Mouse (Mus musculus) left cerebral cortex, postnatal 4 days (tissue): ENCODE measurements around the gene 4930404N11Rik. TPM values are rescaled to one million over a fixed set of nuclear protein-coding genes. Genes with fewer than 3 reads are reported as not detected.
A peak's percentile ranks its signal among the peaks of the same experiment; 100 is the strongest.

Experiments used
- DNase-seq: peaks from one replicate; pipeline ENCODE4 v3.0.0-alpha.2; 2022
- intact Hi-C: fragments of 180-260 bp; cut with DNase I; formaldehyde crosslinking; loops from one replicate; pipeline ENCODE4 v1.15.1; 2025
- total RNA-seq, 2 experiments: library from RNA; stranded (reverse); gene quantifications; 2 replicates each; pipeline ENCODE4 v1.2.3; 2021

The 4930404N11Rik gene
- total RNA-seq, 2 experiments from 2014 or later = 1.3 to 1.4 TPM

DNA sequence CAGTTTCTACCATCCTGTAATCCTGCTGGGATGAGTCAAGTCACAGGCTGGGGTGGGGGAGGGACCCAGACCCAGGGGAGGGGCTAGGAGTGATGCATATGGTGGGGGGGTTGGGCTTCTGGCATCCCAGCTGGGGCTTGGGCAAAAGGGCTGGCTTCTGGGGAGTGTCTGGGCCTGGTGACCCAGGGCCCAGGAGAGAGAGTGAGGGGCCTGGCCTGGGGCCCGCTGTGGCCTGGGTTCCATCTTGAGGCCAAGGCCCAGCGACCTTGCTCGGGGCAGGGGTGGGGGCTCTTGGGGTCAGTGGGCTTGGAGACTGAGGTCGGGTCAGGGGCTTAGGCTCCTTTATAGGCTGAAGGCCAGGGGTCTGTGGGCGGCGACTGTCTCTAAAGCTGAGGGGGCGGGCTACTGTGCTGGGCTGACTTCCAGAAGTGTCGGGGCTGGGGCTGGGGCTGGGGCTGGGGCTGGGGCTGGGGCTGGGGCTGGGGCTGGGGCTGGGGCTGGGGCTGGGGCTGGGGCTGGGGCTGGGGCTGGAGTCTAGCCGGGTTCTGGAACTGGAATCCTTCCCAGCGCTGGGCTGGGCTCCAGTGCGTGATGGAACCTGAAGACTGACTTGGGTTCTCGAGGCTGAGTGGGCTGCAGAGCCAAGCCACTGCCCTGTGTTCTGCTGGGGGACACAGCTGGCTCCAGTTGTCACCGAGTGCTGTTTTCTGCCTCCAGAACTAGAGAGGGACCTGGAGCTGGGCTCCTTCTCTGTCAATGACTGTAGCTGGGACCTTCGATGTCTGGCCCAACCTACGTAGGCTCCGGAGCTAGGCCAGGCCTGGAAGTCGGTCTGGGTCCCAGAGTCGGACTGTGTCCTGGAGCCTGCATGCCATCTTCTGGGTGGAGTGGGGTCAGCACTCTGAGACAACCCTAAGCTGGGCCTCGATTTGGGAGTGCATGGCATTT, 29.9 kb downstream of the 4930404N11Rik start:
- peak; percentile 68 for DNase-seq
- intact Hi-C loops = no loop called here

DNA sequence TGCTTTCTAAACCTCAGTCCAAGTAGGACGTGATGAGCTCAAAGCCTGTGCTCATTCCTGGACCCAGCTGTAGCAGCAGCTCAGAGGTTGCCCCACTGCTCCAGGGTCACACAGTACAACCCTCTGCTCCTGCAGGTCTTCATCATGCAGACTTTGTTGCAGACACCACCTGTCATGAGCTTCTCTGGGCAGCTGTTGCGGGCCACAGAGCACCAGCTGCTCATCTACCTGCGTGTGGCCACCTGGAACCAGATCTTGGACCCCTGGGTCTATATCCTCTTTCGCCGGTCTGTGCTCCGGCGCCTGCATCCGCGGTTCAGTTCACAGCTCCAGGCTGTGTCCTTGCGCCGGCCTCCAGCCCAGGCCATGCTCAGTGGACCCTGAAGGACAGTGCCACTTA, 31.3 kb downstream of the 4930404N11Rik start:
- DNase-seq = no peak
- intact Hi-C loops = no loop called here

DNA sequence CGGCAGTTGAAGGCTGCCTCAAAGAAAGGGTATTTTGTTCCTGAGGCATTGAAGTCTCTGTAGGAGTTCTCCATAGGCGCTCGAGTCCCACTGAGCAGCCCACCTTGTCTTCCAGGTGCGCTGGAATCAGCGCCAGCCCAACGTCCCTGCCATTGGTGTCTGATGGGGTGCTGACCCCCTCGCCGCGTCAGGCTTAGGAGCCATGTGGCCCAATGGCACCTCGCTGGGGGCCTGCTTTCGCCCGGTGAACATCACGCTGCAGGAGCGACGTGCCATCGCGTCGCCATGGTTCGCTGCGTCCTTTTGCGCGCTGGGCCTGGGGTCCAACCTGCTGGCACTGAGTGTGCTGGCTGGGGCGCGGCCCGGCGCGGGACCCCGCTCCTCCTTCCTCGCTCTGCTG, 33.3 kb downstream of the 4930404N11Rik start:
- intact Hi-C loops = no loop called here
- DNase-seq = no peak

DNA sequence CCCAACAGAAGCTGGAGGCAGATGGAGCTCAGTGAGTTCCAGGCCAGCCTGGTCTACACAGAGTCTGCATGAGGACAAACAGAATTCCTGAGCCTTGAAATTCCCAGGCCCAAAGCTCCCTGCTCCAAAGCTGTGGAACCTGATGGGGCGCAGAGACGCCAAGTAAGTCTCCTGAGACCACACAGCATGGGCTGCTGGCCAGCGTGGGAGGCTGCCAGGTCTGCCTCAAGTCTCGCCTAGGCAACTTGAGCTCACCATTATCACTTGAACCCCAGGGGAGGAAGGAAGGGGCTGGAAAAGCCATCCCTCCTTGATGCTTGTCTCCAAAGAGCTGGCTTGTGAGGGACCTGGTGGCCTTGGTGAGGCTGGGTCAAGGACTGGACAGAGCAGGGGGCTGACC, 35.6 kb downstream of the 4930404N11Rik start:
- no peak for DNase-seq

DNA sequence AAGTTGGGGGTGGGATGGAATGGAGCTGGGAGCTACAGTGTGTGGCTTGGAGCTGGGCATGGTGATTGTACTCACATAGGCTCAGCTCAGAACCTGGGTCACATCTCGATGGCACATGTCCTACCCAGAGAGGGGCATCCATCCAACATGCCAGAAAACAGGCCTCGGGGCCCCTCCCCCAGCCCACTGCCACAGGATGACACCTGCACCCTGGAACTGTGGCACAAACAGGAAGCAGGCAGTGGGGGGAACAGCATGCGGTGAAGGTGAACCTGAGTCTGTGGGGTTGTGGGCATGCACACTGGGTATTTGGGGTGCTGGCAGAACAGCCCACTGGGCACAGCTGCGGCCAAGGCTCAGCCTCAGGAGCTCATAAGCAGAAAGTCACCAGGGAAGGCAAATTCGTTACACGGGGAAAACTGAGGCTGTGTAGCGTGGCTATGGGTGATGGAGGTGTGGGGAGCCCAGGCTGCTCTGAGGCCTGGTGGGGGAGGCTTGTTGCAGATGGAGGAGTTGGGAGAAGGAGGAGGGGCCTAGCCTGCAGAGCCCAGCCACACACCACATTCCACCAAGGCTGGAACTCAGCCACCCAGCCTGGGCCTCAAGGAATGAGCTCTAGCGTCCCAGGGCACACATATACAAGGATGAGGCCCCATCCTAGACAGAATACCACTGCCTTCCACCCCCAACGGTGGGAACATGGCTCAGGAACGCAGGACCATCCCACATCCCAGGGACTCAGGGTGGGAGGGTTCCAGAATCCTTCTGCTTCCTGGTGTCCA, 36.2 kb downstream of the 4930404N11Rik start:
- intact Hi-C loops = no loop called here
- DNase-seq = no peak

More for the DNA sequence above, 35.6 kb downstream of the 4930404N11Rik start:
- intact Hi-C loops = no loop called here

DNA sequence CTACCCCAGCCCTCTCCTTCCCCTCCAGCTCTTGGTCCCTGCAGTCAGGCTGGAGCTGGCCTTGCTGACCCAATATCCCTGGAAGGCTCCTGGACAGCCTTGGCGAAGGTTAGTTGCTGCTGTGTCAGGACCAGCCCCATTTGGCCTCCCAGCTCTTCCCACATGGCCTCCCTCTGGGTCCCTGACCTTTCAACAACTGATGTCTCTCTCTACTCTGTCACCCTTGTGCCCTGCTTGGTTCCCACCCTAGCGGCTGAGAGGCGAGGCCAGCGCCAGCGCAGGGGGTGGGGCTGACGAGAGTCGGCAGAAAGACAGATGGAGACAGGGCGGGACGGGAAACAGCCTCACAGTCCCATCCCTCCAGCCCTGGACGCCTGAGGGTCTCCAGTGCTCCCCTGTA, 37.2 kb downstream of the 4930404N11Rik start, which contains the start of gene Tbxa2r:
Gene Tbxa2r, plus strand, starts transcription at position 346 of the 400 bp plus-strand sequence.
- DNase-seq = no peak
- intact Hi-C loops = no loop called here

DNA sequence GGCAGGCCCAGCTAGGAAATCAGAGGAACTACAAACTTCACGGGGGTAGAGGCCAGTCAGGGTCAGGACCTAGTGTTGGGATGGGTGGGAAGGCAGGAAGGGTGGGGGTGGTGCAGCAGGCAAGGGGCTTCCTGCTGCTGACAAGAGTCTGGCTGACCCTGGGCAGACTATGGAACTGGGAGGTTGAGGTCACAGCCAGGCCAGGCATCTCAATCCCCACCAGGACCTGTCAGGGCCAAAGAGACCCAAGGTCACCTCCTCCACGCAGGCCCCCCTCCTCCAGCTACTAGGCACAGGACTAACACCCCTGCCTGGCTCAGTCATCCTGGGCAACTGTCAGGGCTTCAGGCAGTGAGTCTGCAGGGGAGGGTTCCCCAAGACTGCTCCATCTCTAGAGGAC, 37.7 kb downstream of the 4930404N11Rik start:
- intact Hi-C loops = no loop called here

DNA sequence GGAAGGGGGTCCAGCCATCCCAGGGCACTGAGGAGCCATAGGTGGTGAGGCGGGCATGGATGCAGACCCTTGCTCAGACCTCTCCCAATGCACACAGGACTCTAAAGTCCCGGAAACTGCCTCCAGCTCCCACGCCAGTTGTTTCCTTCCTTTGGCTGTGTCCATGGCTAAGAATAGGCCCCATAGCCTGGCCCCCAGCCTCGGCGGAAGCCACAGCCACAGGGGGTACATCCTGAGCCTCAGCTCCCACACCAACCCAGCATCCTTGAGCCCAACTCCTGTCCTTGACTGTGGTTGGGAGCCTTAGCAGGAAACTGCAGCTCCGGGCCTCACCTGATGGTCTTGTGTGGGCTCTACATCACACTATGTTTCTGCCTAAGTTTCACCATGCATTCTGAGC, 38.8 kb downstream of the 4930404N11Rik start:
- DNase-seq = no peak
- intact Hi-C loops = no loop called here

More for the DNA sequence above, 37.7 kb downstream of the 4930404N11Rik start:
- DNase-seq = no peak

DNA sequence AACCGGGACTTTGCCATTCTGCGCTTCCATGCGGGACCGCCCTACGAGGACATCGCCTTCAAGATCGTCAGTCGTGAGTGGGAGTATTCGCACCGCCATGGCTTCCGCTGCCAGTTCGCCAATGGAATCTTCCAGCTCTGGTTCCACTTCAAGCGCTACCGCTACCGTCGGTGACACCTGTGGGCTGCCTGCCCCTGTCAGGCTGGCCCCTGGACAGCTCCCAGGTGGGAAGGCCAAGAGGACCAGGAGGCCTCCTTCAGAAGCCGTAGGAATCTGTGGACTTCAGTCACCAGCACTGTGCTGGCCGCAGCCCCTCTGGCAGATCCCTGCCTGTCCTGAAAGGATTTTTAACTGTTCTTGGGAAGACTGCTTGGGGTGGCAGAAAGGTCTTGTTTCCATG, 39.8 kb downstream of the 4930404N11Rik start:
- no peak for DNase-seq
- intact Hi-C loops = no loop called here

DNA sequence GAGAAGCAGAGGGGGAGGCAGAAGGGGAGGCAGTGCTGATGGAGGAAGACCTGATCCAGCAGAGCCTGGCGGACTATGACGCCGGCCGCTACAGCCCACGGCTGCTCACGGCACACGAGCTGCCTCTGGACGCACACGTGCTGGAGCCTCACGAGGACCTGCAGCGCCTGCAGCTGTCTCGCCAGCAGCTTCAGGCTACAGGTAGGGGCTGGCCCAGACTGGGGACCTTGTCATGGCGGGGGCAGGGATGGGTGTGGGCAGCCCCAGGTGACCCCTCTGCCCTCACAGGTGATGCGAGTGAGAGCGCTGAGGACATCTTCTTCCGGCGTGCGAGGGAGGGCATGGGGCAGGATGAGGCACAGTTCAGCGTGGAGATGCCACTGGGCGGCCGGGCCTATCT, 40.4 kb downstream of the 4930404N11Rik start:
- intact Hi-C loops = no loop called here
- DNase-seq = no peak

DNA sequence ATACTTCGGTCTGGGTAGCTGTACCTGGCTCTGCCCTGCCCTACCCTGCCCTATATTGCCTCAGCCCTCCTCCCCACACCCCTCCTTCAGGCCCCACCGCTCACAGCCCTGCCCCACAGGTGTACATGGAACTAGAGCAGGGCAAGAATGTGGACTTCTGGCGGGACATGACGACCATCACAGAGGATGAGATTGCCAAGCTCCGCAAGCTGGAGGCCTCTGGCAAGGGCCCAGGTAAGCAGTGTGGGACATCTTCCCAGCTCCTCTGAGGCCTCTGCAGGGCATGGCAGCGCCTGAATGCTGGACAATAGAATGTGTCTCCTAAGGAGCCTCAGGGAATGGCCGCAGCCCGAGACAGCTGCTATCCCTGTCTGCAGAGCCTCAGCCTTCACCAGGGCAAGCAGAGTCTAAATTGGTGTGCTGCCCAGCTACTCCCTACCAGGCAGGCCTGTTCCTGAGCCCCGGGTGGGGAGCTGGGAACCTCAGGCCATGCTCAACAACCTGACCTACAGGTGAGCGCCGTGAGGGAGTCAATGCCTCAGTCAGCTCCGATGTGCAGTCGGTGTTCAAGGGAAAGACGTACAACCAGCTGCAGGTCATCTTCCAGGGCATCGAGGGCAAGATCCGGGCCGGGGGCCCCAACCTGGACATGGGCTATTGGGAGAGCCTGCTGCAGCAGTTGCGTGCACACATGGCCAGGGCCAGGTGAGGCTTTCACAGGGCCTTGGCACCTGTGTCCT, 41.7 kb downstream of the 4930404N11Rik start:
- intact Hi-C loops = no loop called here
- no peak for DNase-seq

DNA sequence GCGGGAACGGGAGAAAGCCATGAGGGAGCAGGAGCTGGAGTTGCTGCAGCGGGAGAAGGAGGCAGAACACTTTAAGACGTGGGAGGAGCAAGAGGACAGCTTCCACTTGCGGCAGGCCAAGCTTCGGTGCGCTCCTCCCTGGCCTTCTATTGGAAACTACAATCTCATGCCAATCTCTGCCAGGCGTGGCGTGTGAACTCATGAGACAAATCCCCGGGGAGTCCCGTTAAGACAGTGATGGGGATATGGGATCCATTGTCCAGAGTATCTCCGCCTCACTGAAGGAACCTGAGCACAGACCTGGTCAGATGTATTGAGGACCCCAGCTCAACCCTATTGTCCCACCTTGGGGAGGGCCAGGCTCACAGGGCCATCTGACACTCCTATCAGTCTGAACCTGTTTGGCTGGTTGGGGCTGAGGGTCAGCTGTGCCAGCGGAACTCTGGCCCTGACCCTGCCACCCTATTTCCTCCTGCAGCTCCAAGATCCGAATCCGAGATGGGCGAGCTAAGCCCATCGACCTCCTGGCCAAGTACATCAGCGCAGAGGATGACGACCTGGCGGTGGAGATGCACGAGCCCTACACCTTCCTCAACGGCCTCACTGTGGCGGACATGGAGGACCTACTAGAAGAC, 42.4 kb downstream of the 4930404N11Rik start:
- no peak for DNase-seq
- intact Hi-C loops = no loop called here

DNA sequence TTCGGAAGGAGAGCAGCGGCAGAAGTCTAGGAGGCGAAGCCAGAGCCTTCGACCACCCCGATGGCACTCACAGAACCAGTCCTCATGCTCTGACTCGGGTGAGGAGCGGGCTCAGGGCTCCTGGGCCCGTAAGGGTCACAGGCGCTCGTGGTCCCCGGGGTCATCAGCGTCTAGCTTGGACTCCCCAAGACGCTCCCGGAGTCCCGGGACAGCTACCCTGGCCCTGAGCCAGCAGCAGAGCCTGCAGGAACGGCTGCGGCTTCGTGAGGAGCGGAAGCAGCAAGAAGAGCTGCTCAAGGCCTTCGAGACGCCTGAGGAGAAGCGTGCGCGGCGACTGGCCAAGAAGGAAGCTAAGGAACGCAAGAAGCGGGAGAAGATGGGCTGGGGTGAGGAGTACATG, 43.2 kb downstream of the 4930404N11Rik start:
- intact Hi-C loops = no loop called here
- no peak for DNase-seq

DNA sequence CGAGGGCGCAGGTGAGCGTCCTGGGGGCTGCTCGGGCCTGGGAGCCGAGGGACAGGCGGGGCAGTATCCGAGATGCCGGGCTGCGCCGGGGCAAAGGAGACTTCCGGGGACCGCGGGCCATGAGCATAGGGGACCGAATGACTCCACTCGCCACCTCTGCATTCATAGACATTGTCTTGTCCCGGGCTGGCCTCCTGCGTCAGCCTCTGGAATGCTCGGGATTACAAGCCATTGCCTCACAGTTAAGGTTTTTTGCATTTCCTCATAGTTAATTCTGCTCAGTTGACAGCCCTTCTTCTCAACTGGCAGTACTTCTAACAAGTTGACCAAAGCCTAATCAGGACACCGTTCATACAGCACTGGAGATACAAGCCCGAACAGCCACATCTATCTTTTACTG, 44.2 kb downstream of the 4930404N11Rik start:
- no peak for DNase-seq
- intact Hi-C loops = no loop called here

DNA sequence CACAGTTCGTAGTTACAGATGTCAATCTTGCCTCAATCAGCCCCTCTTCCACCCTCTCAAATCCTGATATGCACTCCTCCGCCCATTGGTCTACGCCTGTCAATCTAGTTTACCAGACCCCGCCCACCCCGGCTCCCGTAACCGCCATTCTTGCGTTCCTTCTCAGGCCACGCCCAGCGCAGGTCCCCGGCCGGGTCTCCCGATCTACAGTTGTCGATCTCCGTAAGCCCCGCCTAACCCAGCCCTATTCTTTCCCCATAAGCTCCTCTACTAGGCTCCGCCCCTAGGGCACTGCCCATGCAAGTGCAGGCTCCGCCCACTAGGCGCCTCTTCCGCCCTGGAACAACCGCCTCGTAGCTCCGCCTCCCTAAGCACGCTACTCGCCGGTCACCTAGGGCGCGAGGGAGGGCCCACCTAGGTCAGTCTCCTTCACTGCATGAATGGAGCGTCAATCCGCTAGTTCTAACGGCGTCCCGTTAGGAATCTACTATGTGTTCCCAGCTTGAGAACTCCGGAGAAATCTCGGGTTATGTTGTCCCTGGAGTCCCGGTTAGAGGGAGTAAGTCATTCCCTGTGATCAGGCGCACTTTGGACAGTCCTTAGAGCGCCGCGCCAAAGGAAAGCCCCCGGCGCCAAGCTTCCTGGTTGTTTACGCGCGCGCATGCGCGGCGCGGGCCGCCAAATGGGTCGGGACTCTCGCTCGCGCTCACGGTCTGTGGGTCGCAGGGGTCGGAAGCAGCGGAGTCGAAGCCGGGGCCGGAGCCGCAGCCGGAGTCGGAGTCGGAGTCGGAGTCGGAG, 44.9 kb downstream of the 4930404N11Rik start, which contains the start of gene Cactin:
Gene Cactin, plus strand, starts transcription at position 554 of the 798 bp plus-strand sequence.
- intact Hi-C loops = no loop called here
- peak; percentile 100 for DNase-seq

DNA sequence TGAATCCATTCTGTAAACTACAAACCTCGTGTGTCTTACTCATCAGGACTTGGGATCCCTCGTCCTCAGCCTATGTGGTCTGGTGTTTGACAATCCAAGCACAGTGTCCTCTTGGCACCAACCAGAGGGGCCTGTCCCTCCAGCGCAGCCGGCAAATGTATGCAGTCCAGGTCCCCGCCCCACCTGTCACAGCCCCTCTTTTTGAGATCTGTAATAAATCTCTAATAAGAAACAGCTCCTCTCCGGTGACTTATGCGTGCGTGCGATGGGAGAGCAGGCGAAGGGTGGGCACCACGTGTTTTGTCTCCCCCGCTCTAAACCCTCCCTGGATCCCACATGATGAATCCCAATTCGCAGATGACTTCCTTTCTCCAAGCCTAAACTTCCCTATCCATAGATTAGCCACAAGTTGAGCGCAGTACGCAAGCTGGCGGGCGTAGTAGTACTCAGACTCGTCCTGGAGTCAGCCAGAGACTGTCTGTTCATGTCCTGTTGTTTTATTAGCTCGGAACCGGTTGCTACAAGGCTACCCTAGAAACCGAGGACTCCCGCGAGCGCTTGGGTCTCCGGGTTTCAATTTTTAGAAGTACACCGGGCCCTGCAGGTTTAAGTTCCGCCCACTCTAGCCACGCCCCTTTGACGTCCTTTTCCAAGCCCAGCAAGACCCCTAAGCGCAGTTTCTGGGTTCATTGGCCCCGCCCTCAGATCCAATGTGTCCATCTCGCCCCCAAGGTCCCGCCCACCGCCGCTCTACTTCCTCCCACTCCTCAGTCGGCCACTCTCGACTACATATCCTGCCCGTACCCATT, 45.7 kb downstream of the 4930404N11Rik start:
- intact Hi-C loops = loop anchor here (2.0 kb wide), 1 partner anchor 27 kb away; the partner anchor contains the start of gene Pip5k1c
- DNase-seq = peak; percentile 48

DNA sequence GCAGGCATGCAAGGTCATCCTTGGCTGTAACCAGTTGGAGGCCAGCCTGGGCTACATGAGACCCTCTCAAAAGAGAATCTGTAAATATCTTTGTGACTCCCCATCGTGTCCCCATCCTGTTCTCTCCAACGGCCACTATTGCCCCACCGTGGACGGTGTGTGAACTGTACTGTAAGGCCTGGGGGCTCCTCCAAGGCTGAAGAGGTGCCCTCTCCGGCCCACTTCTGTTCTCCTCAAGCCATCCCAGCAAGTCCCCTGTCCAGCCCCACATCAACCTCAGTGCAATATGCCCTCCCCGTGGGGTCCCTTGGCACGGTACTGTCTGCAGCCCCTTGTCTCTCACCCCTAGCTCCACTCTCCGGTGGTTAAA, 46.3 kb downstream of the 4930404N11Rik start:
- intact Hi-C loops = loop anchor here (2.0 kb wide), 1 partner anchor 27 kb away; the partner anchor contains the start of gene Pip5k1c
- DNase-seq = peak; percentile 53

DNA sequence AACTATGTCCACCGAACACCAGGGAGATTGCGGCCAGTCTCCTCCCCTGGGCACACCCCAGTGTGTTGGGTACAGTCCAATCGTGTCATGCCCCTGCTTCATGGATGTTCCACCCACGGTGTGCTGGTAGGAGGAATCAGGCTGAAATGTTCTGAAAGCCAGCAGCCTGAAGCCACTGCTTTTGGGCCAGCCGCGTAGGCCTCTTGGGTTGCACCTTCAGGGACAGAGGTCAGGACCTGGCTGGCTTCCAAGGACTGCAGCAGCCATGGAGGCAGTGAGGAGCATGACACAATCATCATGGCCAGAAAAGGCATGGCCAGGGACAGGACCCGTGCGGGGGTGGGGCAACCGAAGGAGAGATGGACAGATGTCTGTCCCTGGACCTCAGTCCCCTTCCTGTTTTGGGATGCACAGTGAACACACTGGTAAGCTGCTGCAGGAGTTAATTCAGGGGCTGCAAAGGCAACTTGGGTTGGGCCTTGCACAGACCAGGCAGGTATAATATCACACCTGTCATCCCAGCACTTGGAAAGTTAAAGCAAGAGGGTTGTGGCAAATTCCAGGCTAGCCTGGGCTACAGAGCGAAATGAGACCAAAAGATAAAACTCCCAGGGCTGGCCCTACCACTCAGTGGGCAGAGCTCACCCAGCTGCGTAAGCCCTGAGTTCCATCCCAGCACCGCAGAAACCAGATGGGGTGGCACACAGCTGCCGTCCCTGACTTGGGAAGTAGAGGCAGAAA, 46.9 kb downstream of the 4930404N11Rik start:
- DNase-seq = peak; percentile 45
- intact Hi-C loops = loop anchor here (2.0 kb wide), 1 partner anchor 26 kb away; the partner anchor contains the start of gene Pip5k1c
